Mouse (Mus musculus): ENCODE results near the gene Gpx3.
"Not testable (repeated sequence)": the region's sequence is repeated elsewhere in the genome, so short reads cannot be mapped to it uniquely, and the experiment has no call there.

Gpx3 gene

DNA sequence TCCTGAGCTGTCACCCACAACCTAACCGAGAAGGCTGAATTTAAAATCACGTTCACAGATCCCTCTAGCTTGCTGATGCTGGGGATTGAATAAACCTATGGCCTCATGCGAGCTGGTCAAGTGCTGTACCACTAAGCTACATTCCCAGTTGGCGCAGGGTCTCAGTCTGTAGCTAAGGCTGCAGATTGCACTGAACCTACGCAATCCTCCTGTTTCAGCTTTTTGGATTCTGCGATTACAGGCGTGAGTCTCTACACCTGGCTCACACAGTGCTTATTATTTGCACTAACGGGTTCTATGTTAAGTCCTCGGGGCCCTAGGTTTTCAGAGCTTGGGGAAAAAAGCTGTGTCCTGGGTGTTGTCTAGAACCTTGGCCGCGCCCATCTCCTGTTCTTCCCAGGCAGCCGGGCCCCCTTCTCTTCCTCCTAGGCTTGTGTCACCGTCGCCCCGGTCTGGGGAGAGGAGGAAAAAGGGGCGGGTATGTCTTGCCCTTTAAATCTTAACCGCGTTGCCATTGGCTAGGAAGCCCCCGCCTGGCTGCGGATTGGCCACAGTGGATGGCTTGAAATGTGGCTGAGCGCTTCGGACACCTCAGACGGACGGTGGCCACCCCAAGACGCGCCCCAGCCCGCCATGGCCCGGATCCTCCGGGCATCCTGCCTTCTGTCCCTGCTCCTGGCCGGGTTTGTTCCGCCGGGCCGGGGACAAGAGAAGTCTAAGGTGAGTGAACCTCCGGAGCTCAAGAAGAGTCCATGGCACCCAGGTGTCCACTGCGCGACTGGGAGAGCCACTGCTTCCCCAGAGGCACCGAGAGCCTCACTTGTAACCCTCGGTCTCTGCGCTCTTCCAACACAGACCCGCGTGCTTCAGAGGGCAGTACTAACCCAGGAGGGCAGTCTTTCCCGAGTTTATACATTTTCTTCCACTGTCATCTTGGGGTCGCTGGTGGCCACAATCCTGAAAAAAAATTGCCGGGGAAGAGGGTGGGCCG is at the start of gene Gpx3:
TSS of gene Gpx3 (plus strand) at position 121 of the 991 bp plus-strand sequence.
- no peak for DNase-seq (ENCODE audit: low spot score in 2 of 2)

- DNase-seq (ENCODE audit: low spot score in 2 of 2), result not testable (repeated sequence)
Observed at GRCm38 (mm10) chr11:54858880-54859279, 43.4 kb upstream of the Gpx3 start.

- no peak for DNase-seq (ENCODE audit: low spot score in 2 of 2)
Observed at GRCm38 (mm10) chr11:54859322-54860165, 42.7 kb upstream of the Gpx3 start.

GRCm38 (mm10) chr11:54860256-54861038 is 41.8 kb upstream of the Gpx3 start, which contains the start of gene Lyrm7:
Gene Lyrm7, minus strand, starts transcription at chr11:54860916.
- peak; percentile 91 to 95 for DNase-seq (ENCODE audit: low spot score in 2 of 2)

- DNase-seq (ENCODE audit: low spot score in 2 of 2), result no peak
Observed at GRCm38 (mm10) chr11:54861471-54862420, 40.5 kb upstream of the Gpx3 start.

- DNase-seq (ENCODE audit: low spot score in 2 of 2), result peak in 1 of 2 experiments; percentile 36
Observed at GRCm38 (mm10) chr11:54862621-54863520, 39.4 kb upstream of the Gpx3 start.

GRCm38 (mm10) chr11:54865330-54866085 is 36.7 kb upstream of the Gpx3 start:
- DNase-seq (ENCODE audit: low spot score in 2 of 2), result no peak

DNA sequence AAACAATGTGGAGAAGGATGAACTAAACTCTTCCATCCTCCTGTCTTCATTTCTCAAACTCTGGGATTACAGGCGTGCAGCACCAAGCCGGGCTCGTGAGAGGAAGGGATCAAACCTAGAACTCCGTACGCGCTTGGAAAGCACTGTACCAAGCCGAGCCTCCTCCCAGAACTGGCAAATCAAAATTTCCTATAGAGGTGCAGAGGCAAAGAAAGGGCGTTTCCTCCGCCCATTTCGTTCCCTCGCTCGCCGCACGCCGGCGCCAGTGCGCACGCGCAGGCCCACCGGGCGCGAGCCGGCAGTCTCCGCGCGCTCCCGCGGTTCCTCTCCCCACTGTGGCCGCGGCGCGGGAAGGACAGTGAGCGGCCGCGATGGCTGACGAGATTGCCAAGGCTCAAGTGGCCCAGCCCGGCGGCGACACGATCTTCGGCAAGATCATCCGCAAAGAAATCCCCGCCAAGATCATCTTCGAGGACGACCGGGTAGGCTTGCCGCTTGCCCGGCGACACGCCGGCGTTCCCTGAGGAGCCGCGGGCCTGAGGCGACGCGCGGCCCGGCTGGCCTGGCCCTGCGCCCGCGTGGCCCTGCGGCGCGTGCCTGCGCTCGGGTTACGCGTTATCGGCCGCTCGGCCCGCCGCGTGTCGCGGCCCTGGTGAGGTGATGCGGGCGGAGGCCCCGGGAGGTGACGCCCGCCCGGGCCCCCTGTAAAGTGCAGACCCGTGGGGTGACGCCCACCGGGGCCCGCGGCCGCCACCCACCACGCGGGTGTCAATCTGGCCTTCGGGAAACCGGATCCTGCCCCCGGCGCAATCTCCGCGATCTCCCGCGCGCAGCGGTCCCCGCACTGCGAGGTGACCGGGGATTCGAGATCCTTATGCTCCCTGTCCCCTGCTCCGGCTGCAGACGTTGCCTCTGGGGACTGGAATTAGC is 35.9 kb upstream of the Gpx3 start, which contains the start of gene Hint1:
TSS of gene Hint1 (plus strand) at position 265 of the 930 bp plus-strand sequence.
- DNase-seq (ENCODE audit: low spot score in 2 of 2), result peak; percentile 86 to 90

GRCm38 (mm10) chr11:54867049-54867385 is 35.2 kb upstream of the Gpx3 start:
- peak in 1 of 2 experiments; percentile 25 for DNase-seq (ENCODE audit: low spot score in 2 of 2)

GRCm38 (mm10) chr11:54867903-54868434 is 34.3 kb upstream of the Gpx3 start:
- no peak for DNase-seq (ENCODE audit: low spot score in 2 of 2)

GRCm38 (mm10) chr11:54868445-54868844 is 33.8 kb upstream of the Gpx3 start:
- DNase-seq (ENCODE audit: low spot score in 2 of 2), result no peak

DNA sequence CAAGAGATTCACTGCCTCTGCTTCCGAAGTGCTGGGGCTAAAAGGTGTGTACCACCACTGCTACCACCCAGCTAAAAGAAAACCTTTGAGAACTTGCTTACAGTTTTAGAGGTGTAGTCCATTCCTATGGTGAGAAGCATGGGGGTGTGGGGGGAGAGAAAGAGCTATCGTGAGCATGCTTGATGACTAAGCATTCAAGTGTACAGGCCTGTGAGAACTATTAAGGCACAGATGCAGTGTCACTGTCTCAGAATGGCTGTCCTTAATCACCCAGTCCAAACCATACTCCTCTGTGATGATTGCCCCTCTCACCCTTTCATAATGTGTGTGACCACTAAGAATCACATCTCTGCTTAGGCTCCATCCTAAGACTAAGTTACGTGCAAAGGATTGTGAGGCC is 32.9 kb upstream of the Gpx3 start:
- no peak for DNase-seq (ENCODE audit: low spot score in 2 of 2)

- no peak for DNase-seq (ENCODE audit: low spot score in 2 of 2)
Observed at GRCm38 (mm10) chr11:54871831-54872537, 30.3 kb upstream of the Gpx3 start.

DNA sequence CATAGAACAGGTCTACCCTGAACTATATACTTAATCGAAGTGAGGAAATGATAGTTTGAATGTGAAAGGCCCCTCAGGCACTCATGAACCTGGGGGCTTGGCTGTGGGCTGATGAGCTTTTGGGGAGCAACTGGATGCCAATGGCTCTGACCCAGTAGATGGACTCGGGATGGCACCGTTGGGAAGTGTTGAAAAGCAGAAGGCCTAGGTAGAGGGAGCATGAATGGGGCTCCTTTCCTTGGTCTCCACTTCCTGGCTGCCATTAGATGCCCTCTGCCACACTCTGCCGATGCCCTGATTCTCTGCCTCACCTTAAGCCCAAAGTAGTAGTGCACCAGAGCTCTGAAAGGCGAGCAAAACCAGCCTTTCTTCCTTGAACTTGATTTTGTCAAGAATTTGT is 26.2 kb upstream of the Gpx3 start:
- no peak for DNase-seq (ENCODE audit: low spot score in 2 of 2)

DNA sequence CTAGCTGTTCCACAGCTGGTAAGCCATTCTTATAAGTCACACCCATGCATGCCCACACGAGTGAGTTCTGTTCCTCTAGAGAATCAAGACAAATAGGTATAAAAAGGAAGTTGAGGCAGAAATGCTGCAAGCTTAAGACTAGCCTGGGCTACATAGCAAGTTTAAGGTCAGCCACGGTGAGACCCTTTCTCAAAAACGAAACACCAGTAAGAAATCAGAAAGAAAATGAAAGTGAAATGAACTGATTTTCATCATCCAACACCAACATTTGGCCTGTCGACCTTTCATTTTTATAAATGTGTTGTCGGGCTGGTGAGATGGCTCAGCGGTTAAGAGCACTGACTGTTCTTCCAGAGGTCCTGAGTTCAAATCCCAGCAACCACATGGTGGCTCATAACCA is 23.4 kb upstream of the Gpx3 start:
- no peak for DNase-seq (ENCODE audit: low spot score in 2 of 2)

DNA sequence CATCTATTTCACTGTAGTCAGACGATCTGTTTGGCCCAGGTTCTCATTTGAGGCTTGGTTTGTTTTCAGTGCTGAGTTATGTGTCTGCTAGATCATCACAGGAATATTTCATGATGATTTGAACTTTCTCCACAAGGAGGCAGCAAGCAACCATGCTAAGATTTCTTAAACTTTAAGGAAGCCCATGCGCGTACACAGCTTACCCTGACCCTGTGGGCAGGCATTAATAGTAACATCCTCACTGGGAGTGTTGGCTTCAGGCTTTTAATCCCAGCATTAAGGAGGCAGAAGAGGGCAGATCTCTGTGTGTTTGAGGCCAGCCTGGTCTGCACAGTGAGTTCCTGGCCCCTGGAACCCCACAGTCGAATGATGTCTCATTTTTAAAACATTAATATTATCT is 22.8 kb upstream of the Gpx3 start:
- peak in 1 of 2 experiments; percentile 36 for DNase-seq (ENCODE audit: low spot score in 2 of 2)
